20 mouse cellular contexts compared by ENCODE assay signal in genomic region chr15:79509998-79510397, GRCm38 (mm10). TPM values are rescaled to one million over a fixed set of nuclear protein-coding genes. Genes with fewer than 3 reads are reported as not detected.
A peak's percentile ranks its signal among the peaks of the same experiment; 100 is the strongest.
DNase-seq lines count a peak whose midpoint lies in the region; ATAC-seq lines count a peak whose summit lies in the region.
"Had no signal": no experiment of that assay in that cellular context is flagged by ENCODE, and none has a peak within 500 bp of the region (broad histone marks: within the 10 kb centered on the region; RNA-seq: fewer than 3 reads in every experiment).

No protein-coding gene starts in this region.

- no peaks in the 10 kb centered on the region for H3K36me3 ChIP-seq in heart, embryonic 13.5 days
- H3K36me3 ChIP-seq in midbrain, embryonic 11.5 days (ENCODE audit: control insufficient read depth, insufficient read depth, low read length): no peaks in the 10 kb centered on the region
- H3K36me3 ChIP-seq in midbrain, embryonic 14.5 days (ENCODE audit: control insufficient read depth, insufficient read depth, low read length): no peaks in the 10 kb centered on the region
- H3K36me3 ChIP-seq: kidney, embryonic 15.5 days; liver, embryonic 13.5 days; lung, embryonic 15.5 days had no signal

- no peak for ATAC-seq in heart, embryonic 13.5 days (ENCODE audit: extremely low read depth, insufficient number of reproducible peaks, low FRiP score, low TSS enrichment)
- ATAC-seq in midbrain, embryonic 11.5 days (ENCODE audit: low FRiP score): no peak
- no peak for ATAC-seq in midbrain, embryonic 14.5 days (ENCODE audit: low FRiP score, low TSS enrichment)
- ATAC-seq: intestine, embryonic 16.5 days; midbrain, embryonic 16.5 days had no signal

- H3K9me3 ChIP-seq in heart, embryonic 13.5 days: no peaks in the 10 kb centered on the region
- no peaks in the 10 kb centered on the region for H3K9me3 ChIP-seq in midbrain, embryonic 11.5 days (ENCODE audit: control insufficient read depth, low read length)
- H3K9me3 ChIP-seq in midbrain, embryonic 14.5 days (ENCODE audit: control insufficient read depth, low read length): no peaks in the 10 kb centered on the region
- H3K9me3 ChIP-seq: kidney, embryonic 15.5 days; liver, embryonic 13.5 days; lung, embryonic 15.5 days had no signal

- no peak overlapping the region for H3K4me3 ChIP-seq in heart, embryonic 13.5 days
- no peak overlapping the region for H3K4me3 ChIP-seq in midbrain, embryonic 11.5 days (ENCODE audit: low read depth, low read length)
- no peak overlapping the region for H3K4me3 ChIP-seq in midbrain, embryonic 14.5 days (replicated peaks; ENCODE audit: low read depth, low read length)
- H3K4me3 ChIP-seq: kidney, embryonic 15.5 days; liver, embryonic 13.5 days; lung, embryonic 15.5 days had no signal

- 10% methylated on average over 6 of the region's 6 CpGs for WGBS in heart, embryonic 13.5 days
- WGBS in midbrain, embryonic 11.5 days: 43% methylated on average over 6 of the region's 6 CpGs
- WGBS in midbrain, embryonic 14.5 days: 30% methylated on average over 6 of the region's 6 CpGs

- intact Hi-C loops in heart, postnatal 25 days (cut with DNase I): no loop called here
- intact Hi-C loops in left cerebral cortex, postnatal 10 days (cut with DNase I): no loop called here

- H3K4me1 ChIP-seq in heart, embryonic 13.5 days: peaks cover 43% of the 10 kb centered on the region
- H3K4me1 ChIP-seq in midbrain, embryonic 11.5 days (ENCODE audit: control insufficient read depth, insufficient read depth, low read length): peaks cover 15% of the 10 kb centered on the region
- H3K4me1 ChIP-seq in midbrain, embryonic 14.5 days (ENCODE audit: control insufficient read depth, insufficient read depth, low read length): peaks cover 23% of the 10 kb centered on the region

- peak overlapping the region; percentile 10; the same call in 1 of the 2 replicates for H3K9ac ChIP-seq in heart, embryonic 13.5 days
- H3K9ac ChIP-seq in midbrain, embryonic 11.5 days (ENCODE audit: low read length): no peak overlapping the region
- no peak overlapping the region for H3K9ac ChIP-seq in midbrain, embryonic 14.5 days (replicated peaks; ENCODE audit: low read length)
- H3K9ac ChIP-seq: hindbrain, embryonic 14.5 days; kidney, embryonic 15.5 days; liver, embryonic 13.5 days; lung, embryonic 15.5 days had no signal

- H3K27ac ChIP-seq in heart, embryonic 13.5 days (replicated peaks): no peak overlapping the region
- no peak overlapping the region for H3K27ac ChIP-seq in midbrain, embryonic 11.5 days (ENCODE audit: low read depth, low read length)
- no peak overlapping the region for H3K27ac ChIP-seq in midbrain, embryonic 14.5 days (replicated peaks; ENCODE audit: low read depth, low read length)
- H3K27ac ChIP-seq: hindbrain, embryonic 14.5 days; kidney, embryonic 15.5 days; liver, embryonic 13.5 days; lung, embryonic 15.5 days had no signal

- H3K27me3 ChIP-seq in heart, embryonic 13.5 days (replicated peaks): peaks cover 99% of the 10 kb centered on the region
- H3K27me3 ChIP-seq in midbrain, embryonic 11.5 days (ENCODE audit: control insufficient read depth, insufficient read depth, low read length): peaks cover 77% of the 10 kb centered on the region
- H3K27me3 ChIP-seq in midbrain, embryonic 14.5 days (ENCODE audit: control insufficient read depth, insufficient read depth, low read length): peaks cover 77% of the 10 kb centered on the region

- peak overlapping the region; percentile 7 for H3K4me2 ChIP-seq in heart, embryonic 13.5 days
- no peak overlapping the region for H3K4me2 ChIP-seq in midbrain, embryonic 11.5 days
- H3K4me2 ChIP-seq in midbrain, embryonic 14.5 days (ENCODE audit: low read length): no peak overlapping the region
- H3K4me2 ChIP-seq: hindbrain, embryonic 14.5 days; kidney, embryonic 15.5 days; liver, embryonic 13.5 days; lung, embryonic 15.5 days had no signal

- no peak for DNase-seq in heart, postnatal 25 days (ENCODE audit: low spot score)
- peak; percentile 69 for DNase-seq in midbrain, embryonic 11.5 days (ENCODE audit: low spot score, missing footprints)
- DNase-seq in midbrain, embryonic 14.5 days: no peak
- DNase-seq in left cerebral cortex, postnatal 10 days (ENCODE audit: extremely low spot score in 1 of 2, low spot score in 2 of 2): peak; percentile 49 to 68
- peak; percentile 79 for DNase-seq in right cerebral cortex, postnatal 25 days
- DNase-seq in kidney, postnatal 36 days: no peak
- DNase-seq: adrenal gland, postnatal 10 days; B cell, adult 2 months; cerebellum, adult 8-10 months; liver, embryonic 13.5 days; thymus, postnatal 4 days had no signal

RNA-seq across cellular contexts. Expression of gene Kcnj4, which starts 5.0 kb away (rescaled TPM):
- 0.19 and 0.21 TPM in 2 replicates for polyA plus RNA-seq in heart, embryonic 13.5 days (2015; fragmentation: Nextera tagmentation; extraction: Ambion mirVana)
- total RNA-seq in heart, postnatal 25 days (2021): not detected
- not detected in 2 replicates for polyA plus RNA-seq in midbrain, embryonic 11.5 days (2014; fragmentation: Nextera tagmentation; extraction: Ambion mirVana)
- 0.23 TPM in 1 of 2 replicates, not detected in the other for polyA plus RNA-seq in midbrain, embryonic 14.5 days (2014; fragmentation: Nextera tagmentation; extraction: Ambion mirVana)
- 100 to 1,000 TPM; 116 to 124 TPM for total RNA-seq in left cerebral cortex, postnatal 10 days (2021)
- total RNA-seq: gastrocnemius, adult 18-20 months had no signal
- polyA plus RNA-seq: gonadal fat pad, adult 2 months; hindbrain, embryonic 14.5 days; intestine, embryonic 16.5 days; limb, embryonic 11.5 days; liver, embryonic 13.5 days; midbrain, embryonic 16.5 days had no signal

RNA-seq across cellular contexts. Expression of gene Kdelr3, which starts 6.2 kb away (rescaled TPM):
- polyA plus RNA-seq in heart, embryonic 13.5 days (2015; fragmentation: Nextera tagmentation; extraction: Ambion mirVana): 69.8 and 72.1 TPM in 2 replicates
- 1 to 10 TPM; 7.6 to 8.2 TPM for total RNA-seq in heart, postnatal 25 days (2021)
- 14.9 and 16.4 TPM in 2 replicates for polyA plus RNA-seq in midbrain, embryonic 11.5 days (2014; fragmentation: Nextera tagmentation; extraction: Ambion mirVana)
- 5.4 and 7.1 TPM in 2 replicates for polyA plus RNA-seq in midbrain, embryonic 14.5 days (2014; fragmentation: Nextera tagmentation; extraction: Ambion mirVana)
- total RNA-seq in left cerebral cortex, postnatal 10 days (2021): 1 to 10 TPM; 1.4 to 1.6 TPM

RNA-seq across cellular contexts. Expression of gene Ddx17, which starts 36.5 kb away (rescaled TPM):
- polyA plus RNA-seq in heart, embryonic 13.5 days (2015; fragmentation: Nextera tagmentation; extraction: Ambion mirVana): 26.9 and 28.8 TPM in 2 replicates
- 100 to 1,000 TPM in 1 of 2 experiments, 10 to 100 TPM in 1; 96.7 to 105 TPM for total RNA-seq in heart, postnatal 25 days (2021)
- 81.9 and 82.6 TPM in 2 replicates for polyA plus RNA-seq in midbrain, embryonic 11.5 days (2014; fragmentation: Nextera tagmentation; extraction: Ambion mirVana)
- polyA plus RNA-seq in midbrain, embryonic 14.5 days (2014; fragmentation: Nextera tagmentation; extraction: Ambion mirVana): 115 and 137 TPM in 2 replicates
- 100 to 1,000 TPM; 381 TPM for total RNA-seq in left cerebral cortex, postnatal 10 days (2021)

RNA-seq across cellular contexts. Expression of gene Csnk1e, which starts 54.6 kb away (rescaled TPM):
- 64.8 and 76.2 TPM in 2 replicates for polyA plus RNA-seq in heart, embryonic 13.5 days (2015; fragmentation: Nextera tagmentation; extraction: Ambion mirVana)
- total RNA-seq in heart, postnatal 25 days (2021): 10 to 100 TPM; 48.4 to 54.0 TPM
- polyA plus RNA-seq in midbrain, embryonic 11.5 days (2014; fragmentation: Nextera tagmentation; extraction: Ambion mirVana): 175 and 182 TPM in 2 replicates
- 225 and 226 TPM in 2 replicates for polyA plus RNA-seq in midbrain, embryonic 14.5 days (2014; fragmentation: Nextera tagmentation; extraction: Ambion mirVana)
- 100 to 1,000 TPM; 181 to 198 TPM for total RNA-seq in left cerebral cortex, postnatal 10 days (2021)

Comparison
In these comparisons a context has a peak if more than half of its experiments do, and no peak if none do; other contexts are left out.
1. DNase-seq: peak in midbrain, embryonic 11.5 days (single experiment), left cerebral cortex, postnatal 10 days (2 of 2) and right cerebral cortex, postnatal 25 days (single experiment); none in heart, postnatal 25 days (single experiment), midbrain, embryonic 14.5 days (single experiment) and kidney, postnatal 36 days (0 of 2).